Mouse (Mus musculus): ENCODE results near the gene Gna14. TPM values are rescaled to one million over a fixed set of nuclear protein-coding genes. Genes with fewer than 3 reads are reported as not detected.
A peak's percentile ranks its signal among the peaks of the same experiment; 100 is the strongest.

Gna14 gene
- polyA plus RNA-seq, 1 experiment from 2014 or later: 3.9 TPM

- H3K27me3 ChIP-seq (replicated peaks; ENCODE audit: control insufficient read depth, insufficient read depth, low read length): no peaks in the 10 kb centered on the region
Observed at GRCm38 (mm10) chr19:16562676-16563075, 127.1 kb downstream of the Gna14 start.

GRCm38 (mm10) chr19:16576790-16577189, 141.2 kb downstream of the Gna14 start:
- WGBS: 83% methylated on average over 6 of the region's 6 CpGs
- H3K27me3 ChIP-seq (replicated peaks; ENCODE audit: control insufficient read depth, insufficient read depth, low read length): no peaks in the 10 kb centered on the region
- H3K4me2 ChIP-seq (ENCODE audit: low read depth, low read length): no peak overlapping the region
- H3K36me3 ChIP-seq (ENCODE audit: control insufficient read depth, insufficient read depth, low read length): no peaks in the 10 kb centered on the region
- no peaks in the 10 kb centered on the region for H3K9me3 ChIP-seq (ENCODE audit: control insufficient read depth, low read length)
- ATAC-seq (ENCODE audit: low read depth) (no peak), DNase-seq (ENCODE audit: low spot score) (no peak)
- no peak overlapping the region for H3K27ac ChIP-seq (replicated peaks; ENCODE audit: low read depth, low read length)
- no peak overlapping the region for H3K4me3 ChIP-seq (ENCODE audit: low read depth, low read length)
- H3K9ac ChIP-seq (ENCODE audit: low read depth, low read length): no peak overlapping the region
- no peaks in the 10 kb centered on the region for H3K4me1 ChIP-seq (ENCODE audit: control insufficient read depth, insufficient read depth, low read length)

More at GRCm38 (mm10) chr19:16562676-16563075, 127.1 kb downstream of the Gna14 start:
- Histone ChIP-seq H3K9me3 (ENCODE audit: control insufficient read depth, low read length) (no peaks in the 10 kb centered on the region), H3K27ac (replicated peaks; ENCODE audit: low read depth, low read length) (no peak overlapping the region), H3K4me2 (ENCODE audit: low read depth, low read length) (no peak overlapping the region), H3K4me3 (ENCODE audit: low read depth, low read length) (no peak overlapping the region), H3K36me3 (ENCODE audit: control insufficient read depth, insufficient read depth, low read length) (no peaks in the 10 kb centered on the region), H3K4me1 (ENCODE audit: control insufficient read depth, insufficient read depth, low read length) (peaks cover 4% of the 10 kb centered on the region; the same call in 1 of the 2 replicates), H3K9ac (ENCODE audit: low read depth, low read length) (no peak overlapping the region)
- 84% methylated on average over 6 of the region's 6 CpGs for WGBS
- DNase-seq (ENCODE audit: low spot score) (no peak), ATAC-seq (ENCODE audit: low read depth) (no peak)

- no peak overlapping the region for H3K27ac ChIP-seq (replicated peaks; ENCODE audit: low read depth, low read length)
- 65% methylated on average over 7 of the region's 7 CpGs for WGBS
- H3K27me3 ChIP-seq (replicated peaks; ENCODE audit: control insufficient read depth, insufficient read depth, low read length): no peaks in the 10 kb centered on the region
- no peak overlapping the region for H3K4me3 ChIP-seq (ENCODE audit: low read depth, low read length)
- H3K4me1 ChIP-seq (ENCODE audit: control insufficient read depth, insufficient read depth, low read length): peaks cover 9% of the 10 kb centered on the region; the same call in 1 of the 2 replicates
- no peak overlapping the region for H3K9ac ChIP-seq (ENCODE audit: low read depth, low read length)
- no peak overlapping the region for H3K4me2 ChIP-seq (ENCODE audit: low read depth, low read length)
- ATAC-seq (ENCODE audit: low read depth) (no peak), DNase-seq (ENCODE audit: low spot score) (no peak)
- no peaks in the 10 kb centered on the region for H3K36me3 ChIP-seq (ENCODE audit: control insufficient read depth, insufficient read depth, low read length)
- H3K9me3 ChIP-seq (ENCODE audit: control insufficient read depth, low read length): no peaks in the 10 kb centered on the region
Observed at GRCm38 (mm10) chr19:16579656-16580260, 144.2 kb downstream of the Gna14 start.

GRCm38 (mm10) chr19:16580501-16580900, 144.9 kb downstream of the Gna14 start:
- no peak for DNase-seq (ENCODE audit: low spot score)
- 89% methylated on average over 8 of the region's 8 CpGs for WGBS
- H3K4me3 ChIP-seq (ENCODE audit: low read depth, low read length): no peak overlapping the region
- H3K27ac ChIP-seq (replicated peaks; ENCODE audit: low read depth, low read length): no peak overlapping the region
- no peak overlapping the region for H3K9ac ChIP-seq (ENCODE audit: low read depth, low read length)
- no peaks in the 10 kb centered on the region for H3K27me3 ChIP-seq (replicated peaks; ENCODE audit: control insufficient read depth, insufficient read depth, low read length)
- H3K4me1 ChIP-seq (ENCODE audit: control insufficient read depth, insufficient read depth, low read length): peaks cover 9% of the 10 kb centered on the region; the same call in 1 of the 2 replicates
- ATAC-seq (ENCODE audit: low read depth): no peak
- no peaks in the 10 kb centered on the region for H3K36me3 ChIP-seq (ENCODE audit: control insufficient read depth, insufficient read depth, low read length)
- no peak overlapping the region for H3K4me2 ChIP-seq (ENCODE audit: low read depth, low read length)
- H3K9me3 ChIP-seq (ENCODE audit: control insufficient read depth, low read length): no peaks in the 10 kb centered on the region

- no peak for ATAC-seq (ENCODE audit: low read depth)
- Histone ChIP-seq H3K4me3 (ENCODE audit: low read depth, low read length) (no peak overlapping the region), H3K27ac (replicated peaks; ENCODE audit: low read depth, low read length) (peak overlapping the region; percentile 70; the same call in 1 of the 2 replicates), H3K4me1 (ENCODE audit: control insufficient read depth, insufficient read depth, low read length) (peaks cover 9% of the 10 kb centered on the region; the same call in 1 of the 2 replicates), H3K27me3 (replicated peaks; ENCODE audit: control insufficient read depth, insufficient read depth, low read length) (no peaks in the 10 kb centered on the region), H3K36me3 (ENCODE audit: control insufficient read depth, insufficient read depth, low read length) (no peaks in the 10 kb centered on the region), H3K9ac (ENCODE audit: low read depth, low read length) (no peak overlapping the region), H3K9me3 (ENCODE audit: control insufficient read depth, low read length) (no peaks in the 10 kb centered on the region), H3K4me2 (ENCODE audit: low read depth, low read length) (no peak overlapping the region)
- WGBS: 72% methylated on average over 7 of the region's 7 CpGs
- DNase-seq (ENCODE audit: low spot score): no peak
Observed at GRCm38 (mm10) chr19:16584546-16584945, 149.0 kb downstream of the Gna14 start.

- ATAC-seq (ENCODE audit: low read depth) (no peak), DNase-seq (ENCODE audit: low spot score) (peak; percentile 41)
- no peak overlapping the region for H3K9ac ChIP-seq (ENCODE audit: low read depth, low read length)
- no peaks in the 10 kb centered on the region for H3K9me3 ChIP-seq (ENCODE audit: control insufficient read depth, low read length)
- H3K4me1 ChIP-seq (ENCODE audit: control insufficient read depth, insufficient read depth, low read length): peaks cover 9% of the 10 kb centered on the region; the same call in 1 of the 2 replicates
- H3K4me3 ChIP-seq (ENCODE audit: low read depth, low read length): no peak overlapping the region
- no peak overlapping the region for H3K27ac ChIP-seq (replicated peaks; ENCODE audit: low read depth, low read length)
- WGBS: 16% methylated on average over 3 of the region's 3 CpGs
- H3K36me3 ChIP-seq (ENCODE audit: control insufficient read depth, insufficient read depth, low read length): no peaks in the 10 kb centered on the region
- H3K4me2 ChIP-seq (ENCODE audit: low read depth, low read length): no peak overlapping the region
- H3K27me3 ChIP-seq (replicated peaks; ENCODE audit: control insufficient read depth, insufficient read depth, low read length): no peaks in the 10 kb centered on the region
Observed at GRCm38 (mm10) chr19:16585379-16585778, 149.8 kb downstream of the Gna14 start.

- no peak for DNase-seq (ENCODE audit: low spot score)
- H3K4me2 ChIP-seq (ENCODE audit: low read depth, low read length): no peak overlapping the region
- H3K4me1 ChIP-seq (ENCODE audit: control insufficient read depth, insufficient read depth, low read length): no peaks in the 10 kb centered on the region
- WGBS: 82% methylated on average over 7 of the region's 7 CpGs
- H3K9me3 ChIP-seq (ENCODE audit: control insufficient read depth, low read length): no peaks in the 10 kb centered on the region
- no peak for ATAC-seq (ENCODE audit: low read depth)
- no peak overlapping the region for H3K27ac ChIP-seq (replicated peaks; ENCODE audit: low read depth, low read length)
- no peaks in the 10 kb centered on the region for H3K36me3 ChIP-seq (ENCODE audit: control insufficient read depth, insufficient read depth, low read length)
- no peak overlapping the region for H3K4me3 ChIP-seq (ENCODE audit: low read depth, low read length)
- H3K27me3 ChIP-seq (replicated peaks; ENCODE audit: control insufficient read depth, insufficient read depth, low read length): no peaks in the 10 kb centered on the region
- no peak overlapping the region for H3K9ac ChIP-seq (ENCODE audit: low read depth, low read length)
Observed at GRCm38 (mm10) chr19:16593256-16593974, 157.9 kb downstream of the Gna14 start.

- Histone ChIP-seq H3K36me3 (ENCODE audit: control insufficient read depth, insufficient read depth, low read length) (no peaks in the 10 kb centered on the region), H3K9me3 (ENCODE audit: control insufficient read depth, low read length) (no peaks in the 10 kb centered on the region), H3K4me1 (ENCODE audit: control insufficient read depth, insufficient read depth, low read length) (peaks cover 3% of the 10 kb centered on the region; the same call in 1 of the 2 replicates), H3K4me2 (ENCODE audit: low read depth, low read length) (no peak overlapping the region), H3K27ac (replicated peaks; ENCODE audit: low read depth, low read length) (no peak overlapping the region), H3K9ac (ENCODE audit: low read depth, low read length) (no peak overlapping the region), H3K27me3 (replicated peaks; ENCODE audit: control insufficient read depth, insufficient read depth, low read length) (no peaks in the 10 kb centered on the region), H3K4me3 (ENCODE audit: low read depth, low read length) (no peak overlapping the region)
- no peak for DNase-seq (ENCODE audit: low spot score)
- ATAC-seq (ENCODE audit: low read depth): no peak
Observed at GRCm38 (mm10) chr19:16593975-16594317, 158.4 kb downstream of the Gna14 start.

GRCm38 (mm10) chr19:16597216-16597615, 161.7 kb downstream of the Gna14 start:
- Histone ChIP-seq H3K9me3 (ENCODE audit: control insufficient read depth, low read length) (no peaks in the 10 kb centered on the region), H3K36me3 (ENCODE audit: control insufficient read depth, insufficient read depth, low read length) (no peaks in the 10 kb centered on the region), H3K27me3 (replicated peaks; ENCODE audit: control insufficient read depth, insufficient read depth, low read length) (no peaks in the 10 kb centered on the region), H3K9ac (ENCODE audit: low read depth, low read length) (no peak overlapping the region), H3K4me1 (ENCODE audit: control insufficient read depth, insufficient read depth, low read length) (peaks cover 4% of the 10 kb centered on the region; the same call in 1 of the 2 replicates), H3K4me3 (ENCODE audit: low read depth, low read length) (no peak overlapping the region), H3K4me2 (ENCODE audit: low read depth, low read length) (no peak overlapping the region), H3K27ac (replicated peaks; ENCODE audit: low read depth, low read length) (no peak overlapping the region)
- no peak for ATAC-seq (ENCODE audit: low read depth)
- 81% methylated on average over 6 of the region's 6 CpGs for WGBS
- DNase-seq (ENCODE audit: low spot score): no peak

Data from embryonic facial prominence, embryonic 14.5 days (tissue).